Mouse (Mus musculus) cortical plate, adult 2 months (tissue): Measurements from ENCODE around the gene Dapk3.

Experiments used
- CTCF ChIP-seq: fragments of 200-500 bp; IDR thresholded peaks from 2 replicates; pipeline ENCODE4 v1.5.1; 2011; ENCODE audit warnings: mild to moderate bottlenecking, control low read depth, low read length; ENCODE audit not compliant: insufficient read depth; ENCODE audit errors: extremely low read depth
- POLR2A ChIP-seq: fragments of 200-500 bp; IDR thresholded peaks from 2 replicates; pipeline ENCODE4 v1.6.1; 2011; ENCODE audit warnings: mild to moderate bottlenecking, low read length, control low read depth; ENCODE audit not compliant: insufficient read depth; ENCODE audit errors: extremely low read depth

- no peak for TF ChIP-seq POLR2A
- no peak for TF ChIP-seq CTCF
These were observed 38.7 kb downstream of the Dapk3 start for GRCm38 (mm10) chr10:81221402-81222015.
